Mouse (Mus musculus): ENCODE measurements around the gene Hectd2.

The Hectd2 gene

GRCm38 (mm10) chr19:36554046-36554784 lies at the start of gene Hectd2:
Gene Hectd2, plus strand, starts transcription at chr19:36554639.
- DNase-seq = peak; percentile 63

GRCm38 (mm10) chr19:36504716-36505115 lies 49.7 kb upstream of the Hectd2 start:
- no peak for DNase-seq

DNA sequence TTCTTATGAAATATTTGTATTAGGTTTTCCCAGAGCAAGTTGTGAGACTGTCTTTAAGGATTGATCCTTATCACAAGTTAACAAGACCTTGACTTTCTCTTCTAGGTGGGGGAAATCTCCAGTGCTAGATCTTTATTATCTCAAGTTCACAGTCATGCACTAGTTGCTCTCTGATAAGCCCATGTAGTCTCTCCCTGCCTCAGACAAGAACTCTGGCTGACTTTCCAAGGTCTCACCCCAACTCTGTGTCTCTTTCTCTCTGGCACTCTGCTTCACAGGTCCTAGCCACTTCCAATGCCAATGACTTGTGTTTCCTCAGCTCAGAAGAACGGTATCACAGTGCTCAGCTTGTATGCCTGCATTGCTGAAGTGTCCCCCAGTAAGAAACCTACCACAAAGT lies 43.1 kb upstream of the Hectd2 start:
- no peak for DNase-seq

GRCm38 (mm10) chr19:36518461-36518860 lies 36.0 kb upstream of the Hectd2 start:
- DNase-seq = no peak

DNA sequence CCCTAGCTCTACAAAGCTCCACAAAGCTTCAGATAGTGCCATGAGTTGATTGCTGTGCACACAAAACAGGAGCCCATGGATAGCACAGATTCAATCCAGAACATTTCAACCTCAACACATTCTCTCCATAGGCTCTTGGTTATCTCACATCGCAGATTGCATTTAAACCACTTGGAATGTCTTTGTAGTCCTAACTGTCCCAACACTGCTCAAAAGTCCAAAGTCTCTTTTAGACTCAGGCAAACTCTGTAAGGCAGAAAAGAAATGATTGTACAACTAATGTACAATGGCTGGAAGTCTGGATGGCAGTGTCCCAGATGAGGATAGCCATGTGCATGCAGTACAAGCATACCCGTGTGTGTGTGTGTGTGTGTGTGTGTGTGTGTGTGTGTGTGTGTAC lies 32.9 kb upstream of the Hectd2 start:
- DNase-seq = no peak

DNA sequence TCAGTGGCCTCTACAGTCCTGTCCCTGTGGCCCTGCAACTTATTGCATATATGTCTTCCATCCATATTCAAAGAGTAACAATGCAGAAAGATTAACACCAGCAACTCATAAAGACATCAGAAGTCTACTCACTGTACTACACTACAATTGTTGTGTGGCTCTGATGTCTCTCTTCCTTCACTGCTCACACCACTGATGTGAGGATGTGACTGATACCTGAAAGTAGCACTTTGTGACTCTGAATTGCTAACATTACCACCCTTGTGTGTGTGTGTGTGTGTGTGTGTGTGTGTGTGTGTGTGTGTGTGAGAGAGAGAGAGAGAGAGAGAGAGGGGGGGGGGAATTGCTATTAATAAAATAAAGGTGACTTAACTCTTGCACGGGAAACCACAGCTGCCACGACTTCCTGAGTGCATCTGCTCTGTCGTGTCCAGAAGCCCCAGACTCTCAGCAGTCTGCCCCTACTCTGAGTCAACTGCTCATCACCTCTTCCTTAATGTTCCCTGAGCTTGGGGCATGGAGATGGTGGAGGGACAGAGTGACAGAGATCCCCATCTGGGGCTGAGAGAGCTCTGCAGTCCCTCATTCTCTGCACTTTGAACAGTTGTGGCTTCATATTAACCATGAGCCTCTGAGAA lies 31.8 kb upstream of the Hectd2 start:
- peak; percentile 42 for DNase-seq

DNA sequence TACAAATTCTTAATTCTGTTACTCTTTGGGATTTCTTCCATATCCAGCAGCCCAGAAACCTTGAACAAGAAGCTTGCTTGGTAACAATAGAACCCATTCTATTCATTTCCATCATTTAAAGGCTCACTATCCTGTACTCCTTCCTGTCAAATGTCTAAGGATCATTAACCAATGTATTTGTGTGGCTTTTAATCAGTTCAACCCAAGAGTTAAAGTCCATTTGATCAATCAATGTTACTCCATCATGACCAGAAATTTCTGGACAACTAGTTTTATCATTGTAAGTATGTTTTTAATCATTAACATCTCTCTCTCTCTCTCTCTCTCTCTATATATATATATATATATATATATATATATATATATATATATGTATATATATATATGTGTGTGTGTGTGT lies 29.4 kb upstream of the Hectd2 start:
- no peak for DNase-seq

GRCm38 (mm10) chr19:36533082-36533481 lies 21.4 kb upstream of the Hectd2 start:
- DNase-seq = peak; percentile 66

DNA sequence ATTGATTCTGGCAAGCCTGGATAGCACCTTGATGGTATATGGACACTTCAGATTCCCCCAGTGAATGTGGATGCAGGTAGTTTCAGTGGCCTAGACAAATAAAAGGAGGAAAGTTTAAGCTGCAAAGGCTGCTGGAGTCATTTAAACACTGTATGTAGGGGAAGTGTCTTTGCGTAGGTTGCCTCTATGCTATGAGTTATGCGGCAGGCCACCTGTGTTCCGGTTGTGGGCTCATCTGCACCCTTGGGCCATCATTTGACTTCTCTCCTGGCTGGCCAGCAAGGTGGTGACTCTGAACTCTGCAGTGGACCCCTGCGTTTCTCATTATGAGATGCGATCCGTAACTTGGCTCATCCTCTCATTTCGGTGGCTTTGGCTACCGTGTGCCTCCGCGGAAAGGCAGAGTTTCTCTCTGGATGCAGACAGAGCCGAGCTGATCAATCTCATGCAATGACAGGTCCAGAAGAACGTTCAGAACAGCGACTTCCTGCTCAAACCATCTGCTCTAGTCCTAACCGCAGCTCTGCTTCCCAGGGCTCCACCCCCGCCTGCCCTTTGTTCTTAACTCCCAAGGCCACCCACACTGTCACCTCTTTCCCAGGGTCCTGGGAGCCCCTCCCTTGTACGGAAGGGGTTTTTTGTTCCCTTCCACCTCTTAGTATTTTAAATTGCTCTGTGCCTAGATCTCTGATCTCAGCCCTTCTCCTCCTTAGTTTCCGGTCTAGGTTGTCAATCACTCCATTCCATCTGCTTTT lies 20.3 kb upstream of the Hectd2 start:
- peak; percentile 56 for DNase-seq

- no peak for DNase-seq
These were observed 19.7 kb upstream of the Hectd2 start for GRCm38 (mm10) chr19:36534766-36535140.

GRCm38 (mm10) chr19:36535186-36535585 lies 19.3 kb upstream of the Hectd2 start:
- DNase-seq = no peak

DNA sequence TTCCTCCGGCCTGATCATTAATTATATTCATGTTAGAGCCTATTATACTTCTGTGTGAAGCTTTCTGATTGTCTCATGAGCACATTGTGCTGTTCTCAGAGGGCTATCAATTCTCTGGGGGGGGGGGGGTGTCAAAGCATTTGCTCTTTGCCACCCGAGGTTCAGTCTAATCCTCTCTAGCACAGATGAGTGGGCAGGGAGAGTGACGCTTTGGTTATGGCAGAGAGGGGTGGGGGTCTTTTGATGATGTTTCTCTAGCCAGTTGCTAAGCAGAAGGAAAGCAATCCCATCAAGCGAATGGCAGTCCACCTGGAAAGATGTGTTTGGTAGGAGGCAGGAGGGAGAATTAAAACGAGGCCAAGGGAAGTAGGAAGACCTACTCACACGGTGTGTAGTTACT lies 18.6 kb upstream of the Hectd2 start:
- no peak for DNase-seq

DNA sequence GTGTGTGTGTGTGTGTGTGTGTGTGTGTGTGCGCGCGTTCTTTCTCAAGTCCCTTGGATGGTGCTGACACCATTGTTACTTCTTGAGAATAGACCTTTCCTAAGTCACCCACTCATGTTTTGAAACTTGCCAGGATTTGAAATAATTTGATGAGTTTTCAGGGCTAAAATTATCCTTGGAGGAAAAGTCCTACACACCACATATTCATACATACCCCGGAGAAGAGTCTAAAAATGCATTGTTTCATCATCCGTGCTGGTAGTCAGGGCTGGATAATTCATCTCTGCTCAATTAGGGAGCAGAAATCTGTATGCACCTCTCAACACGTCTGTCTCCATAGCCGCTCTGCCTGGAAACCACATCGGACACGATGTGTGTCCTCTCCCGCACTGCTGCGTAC lies 17.5 kb upstream of the Hectd2 start:
- DNase-seq = no peak

GRCm38 (mm10) chr19:36538528-36538927 lies 15.9 kb upstream of the Hectd2 start:
- DNase-seq = peak; percentile 43

GRCm38 (mm10) chr19:36539311-36539710 lies 15.1 kb upstream of the Hectd2 start:
- DNase-seq = no peak

DNA sequence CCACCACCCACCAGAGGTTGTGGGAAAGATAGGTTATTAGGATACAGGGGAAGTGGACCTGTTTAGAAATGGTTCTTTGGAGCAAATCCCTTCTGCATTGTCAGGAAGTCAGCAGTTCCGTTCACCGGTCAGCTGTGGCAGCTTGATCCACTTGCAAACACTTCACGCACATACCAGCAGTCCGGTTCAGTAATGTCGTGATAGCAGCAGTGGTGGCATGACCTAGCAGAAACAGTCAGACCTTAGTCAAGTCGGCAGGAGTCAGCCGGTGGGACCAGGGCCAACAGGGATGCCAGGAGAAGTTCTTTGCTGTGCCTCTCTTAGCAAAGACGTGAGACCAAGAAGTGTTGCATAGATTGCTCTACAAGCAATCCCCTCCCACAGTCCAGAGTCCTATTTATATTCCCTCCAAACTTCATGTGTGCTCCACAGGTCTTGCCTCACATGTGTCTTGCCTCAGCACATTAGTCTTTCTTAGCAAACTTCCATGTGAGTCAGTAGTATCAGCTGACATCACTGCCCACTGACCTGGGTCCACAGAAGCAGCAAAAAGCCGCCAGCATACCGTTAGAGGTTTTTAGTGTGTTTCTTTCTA lies 14.3 kb upstream of the Hectd2 start:
- no peak for DNase-seq

DNA sequence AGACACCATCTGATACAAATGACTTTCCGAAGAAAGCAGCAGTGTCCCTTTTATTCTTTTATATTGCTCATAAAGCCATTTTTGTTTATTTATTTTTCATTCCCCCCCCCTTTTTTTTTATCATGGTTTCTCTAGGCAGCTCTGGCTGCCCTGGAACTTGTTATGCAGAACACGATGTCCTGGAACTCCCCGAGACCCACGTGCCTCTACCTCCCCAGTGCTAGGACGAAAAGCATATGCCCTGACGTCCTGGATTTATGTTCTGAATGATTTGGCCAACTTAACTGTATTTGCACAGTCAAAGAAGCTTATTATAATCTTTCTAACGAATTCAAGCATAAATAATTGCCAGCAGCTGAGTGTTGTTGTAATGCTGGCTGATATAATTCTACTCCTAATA lies 13.7 kb upstream of the Hectd2 start:
- no peak for DNase-seq

DNA sequence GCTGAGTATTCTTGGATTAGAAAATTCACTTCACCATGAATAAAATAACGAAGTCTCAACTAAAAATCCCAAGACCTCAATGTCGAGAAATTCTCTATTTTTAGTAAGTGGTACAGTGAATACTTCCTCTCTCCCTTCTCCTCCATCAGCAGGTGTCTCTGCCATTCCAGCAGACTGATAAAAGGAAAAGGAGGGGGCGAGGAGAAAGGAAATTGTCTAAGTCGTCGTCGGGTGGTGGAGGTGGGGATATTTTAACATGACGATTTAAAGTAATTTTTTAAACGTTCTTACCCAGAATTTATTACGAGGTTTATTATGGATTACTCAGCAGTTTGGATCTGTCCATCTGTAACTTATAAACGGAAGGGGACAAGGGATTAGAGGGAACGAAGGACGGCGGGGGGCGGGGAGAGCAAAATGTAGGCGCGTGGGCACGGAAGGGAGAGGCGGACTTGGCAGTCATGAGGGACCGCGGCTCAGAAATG lies 836 bp upstream of the Hectd2 start:
- DNase-seq = no peak

- DNase-seq = peak; percentile 49
These were observed 551 bp downstream of the Hectd2 start for GRCm38 (mm10) chr19:36554785-36555595.

DNA sequence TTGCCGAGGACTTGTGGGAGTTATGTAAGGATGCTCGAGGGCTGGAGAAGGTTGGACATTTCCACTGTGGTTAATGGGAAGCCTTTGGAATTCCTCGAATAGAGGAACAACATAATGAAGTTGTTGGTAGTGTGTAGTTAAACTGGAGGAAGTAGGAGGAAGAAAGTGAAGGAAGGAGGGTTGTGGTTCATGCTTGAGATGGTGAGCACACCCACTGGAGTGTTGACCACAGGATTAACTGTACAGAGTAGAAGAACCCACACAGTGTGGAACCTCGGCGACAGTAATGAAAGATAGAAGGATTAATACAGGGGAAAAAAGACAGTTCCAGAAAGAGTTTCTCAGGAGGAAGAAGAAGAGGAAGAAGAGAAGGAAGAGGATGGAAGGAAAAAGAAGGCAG lies 4.9 kb downstream of the Hectd2 start:
- no peak for DNase-seq

- DNase-seq = peak; percentile 40
These were observed 5.7 kb downstream of the Hectd2 start for GRCm38 (mm10) chr19:36560160-36560559.

- no peak for DNase-seq
These were observed 6.7 kb downstream of the Hectd2 start for GRCm38 (mm10) chr19:36561171-36561570.

DNA sequence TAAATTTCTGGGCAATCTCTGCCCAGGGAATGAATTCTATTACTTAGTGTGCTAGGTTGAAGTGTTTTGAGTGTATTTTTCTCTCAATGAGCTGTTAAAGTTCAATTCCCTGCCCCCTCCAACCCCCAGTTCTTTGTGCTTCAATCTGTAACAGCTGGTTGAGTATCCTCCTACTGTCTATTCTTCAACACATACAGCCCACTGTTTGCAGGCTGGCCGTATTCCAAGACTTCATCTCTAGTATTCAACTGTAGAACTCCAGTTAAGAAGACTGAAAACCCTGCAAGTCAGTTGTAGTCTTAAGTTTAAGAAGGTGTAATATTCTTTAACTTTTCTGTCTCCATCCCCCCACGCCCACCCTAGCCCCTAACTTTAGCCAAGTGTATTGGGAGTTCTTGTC lies 10.0 kb downstream of the Hectd2 start:
- DNase-seq = no peak
